Mouse (Mus musculus): ENCODE measurements at regions not wholly inside any gene's neighbourhood (a gene's known extent, or its start where the extent isn't known, plus 50 kb on each side); places are given as distances from the start of the nearest gene placed in this dataset.

DNA sequence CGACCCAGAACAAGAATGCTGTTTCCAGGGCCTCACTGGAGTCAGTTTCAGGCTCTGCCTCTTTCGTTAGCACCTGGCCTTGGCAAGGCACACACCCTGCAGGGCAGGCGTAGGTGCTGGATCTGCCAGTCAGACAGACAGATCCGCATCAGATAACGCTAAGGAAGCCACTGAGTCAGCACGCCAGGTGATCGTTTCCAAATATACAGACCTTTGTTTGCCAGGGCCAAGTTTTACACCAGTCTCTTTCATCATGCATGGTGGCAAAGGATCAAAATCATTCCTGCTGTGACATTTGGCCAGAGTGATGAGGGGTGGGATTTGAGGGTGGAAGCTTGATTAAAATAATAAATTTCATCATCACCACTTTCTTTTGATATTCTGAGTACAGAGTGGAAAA, 411.0 kb downstream of the Ofcc1 start:
- DNase-seq (ENCODE audit: low spot score in 2 of 2) = no peak

GRCm38 (mm10) chr13:39935216-39935615, 426.0 kb downstream of the Ofcc1 start:
- DNase-seq (ENCODE audit: low spot score in 2 of 2) = no peak

DNA sequence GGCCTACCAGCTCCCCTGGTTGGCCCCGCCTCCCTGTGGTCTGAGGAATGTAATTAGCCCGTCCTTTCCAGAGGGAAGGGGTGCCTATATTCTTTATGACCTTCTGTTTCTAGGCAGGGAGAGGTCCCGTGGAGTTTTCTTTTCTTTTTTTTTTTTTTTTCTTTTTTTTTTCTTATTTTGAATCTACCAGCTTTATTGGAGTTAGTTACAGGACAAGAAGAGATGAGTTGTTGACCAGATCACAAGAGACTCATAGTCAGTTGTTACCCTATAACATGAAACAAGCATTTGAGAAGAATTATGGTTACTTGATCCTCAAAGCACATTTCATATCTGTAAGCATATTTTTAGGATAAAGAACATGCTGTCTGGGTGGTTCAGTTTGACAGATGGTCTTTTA, 429.8 kb downstream of the Ofcc1 start:
- no peak for DNase-seq (ENCODE audit: low spot score in 2 of 2)

GRCm38 (mm10) chr13:39928573-39928972, 432.7 kb downstream of the Ofcc1 start:
- DNase-seq (ENCODE audit: low spot score in 2 of 2) = no peak

- DNase-seq (ENCODE audit: low spot score in 2 of 2) = no peak
Observed at GRCm38 (mm10) chr13:39924366-39924765, 436.9 kb downstream of the Ofcc1 start.

GRCm38 (mm10) chr13:39923113-39923512, 438.1 kb downstream of the Ofcc1 start:
- DNase-seq (ENCODE audit: low spot score in 2 of 2) = peak; percentile 10 to 41

GRCm38 (mm10) chr13:39907720-39908119, 453.5 kb downstream of the Ofcc1 start:
- no peak for DNase-seq (ENCODE audit: low spot score in 2 of 2)

DNA sequence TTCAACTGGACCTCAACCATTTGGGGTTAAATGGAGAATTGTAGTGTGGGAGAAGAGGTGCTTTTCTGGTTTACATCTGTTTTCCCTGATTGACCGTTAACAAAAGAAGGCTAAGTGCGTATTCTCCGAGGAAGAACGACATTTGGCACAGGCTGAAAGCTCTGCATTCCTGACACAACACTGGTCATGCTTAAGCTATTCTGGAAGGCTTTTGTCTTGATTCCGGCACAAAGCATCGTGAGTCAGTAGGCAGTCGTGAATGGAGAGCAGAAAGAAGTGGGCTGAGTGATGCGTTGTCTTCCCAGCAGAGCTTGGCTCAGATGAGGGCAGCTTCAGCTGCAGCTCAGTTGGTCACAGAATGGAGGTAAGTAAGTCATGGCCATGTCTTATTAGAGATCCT, 457.0 kb downstream of the Ofcc1 start:
- peak; percentile 6 to 15 for DNase-seq (ENCODE audit: low spot score in 2 of 2)

- DNase-seq (ENCODE audit: low spot score in 2 of 2) = no peak
Observed at GRCm38 (mm10) chr13:39903319-39903718, 457.9 kb downstream of the Ofcc1 start.

- DNase-seq (ENCODE audit: low spot score in 2 of 2) = no peak
Observed at GRCm38 (mm10) chr13:39899332-39899731, 461.9 kb downstream of the Ofcc1 start.

- DNase-seq (ENCODE audit: low spot score in 2 of 2) = no peak
Observed at GRCm38 (mm10) chr13:39898412-39898979, 462.8 kb downstream of the Ofcc1 start.

DNA sequence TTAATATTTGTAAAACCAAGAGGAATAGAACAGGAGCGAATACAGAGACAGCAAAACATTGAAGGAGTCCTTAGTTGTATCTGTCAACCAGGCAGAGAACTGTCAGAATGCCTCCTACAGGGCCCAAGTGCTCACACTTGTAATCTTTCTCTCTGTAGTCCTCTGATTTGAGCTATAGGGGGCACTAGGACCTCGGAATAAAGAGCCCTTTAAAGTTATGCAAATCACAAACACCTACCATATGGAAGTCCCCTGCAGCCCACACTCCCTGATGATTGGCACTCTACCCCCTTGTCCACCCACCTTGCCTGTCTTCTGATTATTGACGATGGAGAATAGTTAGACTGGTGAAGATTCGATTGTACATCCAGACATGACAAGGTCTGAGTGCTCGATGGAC, 467.1 kb downstream of the Ofcc1 start:
- no peak for DNase-seq (ENCODE audit: low spot score in 2 of 2)

DNA sequence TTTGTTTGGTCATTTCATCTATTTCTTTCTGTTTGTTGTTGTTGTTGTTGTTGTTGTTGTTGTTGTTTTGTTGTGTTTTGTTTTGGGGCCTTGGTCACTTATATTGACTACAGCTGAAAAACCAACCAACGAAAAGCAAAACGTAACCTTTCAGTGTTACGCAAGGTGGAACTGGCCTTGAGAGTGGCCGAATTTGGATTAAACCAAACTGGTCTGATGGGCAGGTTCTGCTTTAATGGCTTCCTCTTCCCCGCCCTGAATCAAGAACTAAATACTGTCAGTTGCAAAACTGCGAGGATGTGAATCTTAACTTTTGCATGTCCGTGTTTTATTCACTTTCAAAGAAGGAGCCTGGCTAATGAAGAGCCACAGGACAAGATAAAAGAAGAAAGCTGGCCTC, 480.2 kb downstream of the Ofcc1 start:
- DNase-seq (ENCODE audit: low spot score in 2 of 2) = no peak

GRCm38 (mm10) chr13:39880136-39880535, 481.1 kb downstream of the Ofcc1 start:
- no peak for DNase-seq (ENCODE audit: low spot score in 2 of 2)

GRCm38 (mm10) chr13:39877361-39878141, 483.7 kb downstream of the Ofcc1 start:
- no peak for DNase-seq (ENCODE audit: low spot score in 2 of 2)

DNA sequence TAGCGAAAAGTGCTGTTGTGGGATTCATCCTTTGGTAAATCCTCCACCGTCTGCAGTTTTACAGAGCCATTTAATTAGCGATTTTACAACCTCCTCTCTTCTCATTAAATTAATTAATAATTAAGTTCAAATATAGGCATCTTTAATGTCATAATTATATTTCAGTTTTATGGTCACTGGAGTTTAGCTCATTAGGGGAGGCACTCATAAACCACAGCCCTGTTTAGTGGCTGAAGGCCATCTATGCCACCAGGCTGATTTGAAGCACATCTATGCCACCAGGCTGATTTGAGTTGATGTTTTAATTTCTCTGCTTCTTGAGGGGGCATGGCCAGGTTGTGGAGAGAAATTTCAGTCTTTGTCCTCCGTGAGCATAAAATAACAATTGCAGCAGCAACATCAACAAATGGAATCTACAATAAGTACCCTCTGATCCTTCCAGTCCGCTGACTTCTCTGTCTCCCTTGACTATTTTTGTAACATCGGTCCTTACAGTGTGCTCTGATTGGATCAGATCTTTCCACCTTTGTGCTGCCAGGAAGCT, 508.9 kb downstream of the Ofcc1 start:
- DNase-seq (ENCODE audit: low spot score in 2 of 2) = no peak

DNA sequence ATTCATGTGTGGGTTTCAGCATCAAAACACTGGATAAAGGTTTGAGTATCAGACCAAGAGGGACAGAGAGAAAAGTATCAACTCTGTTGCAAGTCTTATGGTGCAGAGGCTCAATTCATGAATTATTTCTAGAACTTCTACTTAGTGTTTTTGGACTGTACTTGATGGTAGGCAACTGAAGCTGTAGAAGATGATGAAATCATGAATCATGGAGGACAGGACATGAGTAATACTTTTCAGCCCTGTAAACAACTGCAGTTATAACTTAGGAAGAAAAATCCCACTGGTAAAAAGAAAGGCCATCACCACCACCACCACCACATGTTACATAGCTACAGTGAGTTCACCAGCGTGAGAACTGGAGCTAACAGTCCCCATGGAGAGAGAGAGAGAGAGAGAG, 511.9 kb downstream of the Ofcc1 start:
- no peak for DNase-seq (ENCODE audit: low spot score in 2 of 2)

GRCm38 (mm10) chr13:39836053-39836584, 525.1 kb downstream of the Ofcc1 start:
- DNase-seq (ENCODE audit: low spot score in 2 of 2) = no peak

DNA sequence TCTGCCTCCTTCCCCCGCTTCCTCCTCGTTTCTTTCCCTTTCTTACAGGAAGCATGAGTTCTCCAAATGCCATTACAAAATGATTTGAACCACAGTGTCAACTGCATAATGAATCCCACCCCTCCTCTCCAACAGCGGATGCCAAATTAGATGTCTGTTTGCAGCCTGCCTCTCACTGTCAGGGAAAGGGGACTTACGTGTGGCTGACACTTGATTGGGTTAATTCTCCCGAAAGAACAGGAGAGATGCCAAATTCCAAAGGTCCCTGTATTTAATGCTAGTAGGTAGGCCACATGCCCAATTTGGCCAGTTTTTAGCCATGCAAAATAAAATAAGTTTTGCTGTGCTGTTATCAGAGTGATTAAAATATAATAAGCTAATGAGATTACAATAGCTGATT, 525.9 kb downstream of the Ofcc1 start:
- DNase-seq (ENCODE audit: low spot score in 2 of 2) = no peak

DNA sequence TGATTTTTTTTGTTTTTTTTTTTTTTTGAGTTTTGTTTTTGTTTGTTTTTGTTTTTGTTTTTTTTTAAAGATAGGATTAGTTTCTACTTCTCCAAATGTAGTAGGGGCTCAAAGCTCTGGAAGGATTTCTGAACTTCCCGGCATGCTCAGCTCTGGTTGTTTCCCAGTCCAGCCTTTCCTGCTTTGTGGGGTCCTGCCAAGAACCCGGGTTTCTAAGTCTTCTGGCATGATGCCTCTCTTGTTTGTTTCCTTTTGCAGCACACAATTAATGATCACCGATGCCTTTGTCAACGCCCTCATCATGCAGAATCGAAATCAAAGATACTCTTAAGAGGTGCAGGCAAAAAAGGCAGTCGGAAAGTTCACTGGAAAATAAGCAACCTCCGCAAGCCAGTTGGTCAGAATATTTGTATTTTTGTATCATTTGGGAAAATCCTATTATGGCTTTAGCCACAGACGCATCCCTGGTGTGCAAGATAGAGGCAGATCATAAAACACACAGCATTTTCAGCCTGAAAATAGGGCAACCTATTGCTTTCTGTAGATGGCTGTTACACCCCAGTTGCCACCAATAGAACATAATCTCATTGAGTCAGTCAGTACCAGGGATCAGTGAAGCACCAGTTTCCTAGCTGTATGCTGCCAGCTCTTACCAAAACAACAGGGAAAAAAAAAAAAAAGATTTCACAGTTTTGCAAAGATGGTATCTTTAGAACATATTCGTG, 526.6 kb downstream of the Ofcc1 start:
- DNase-seq (ENCODE audit: low spot score in 2 of 2) = no peak

- no peak for DNase-seq (ENCODE audit: low spot score in 2 of 2)
Observed at GRCm38 (mm10) chr13:39823965-39824555, 537.2 kb downstream of the Ofcc1 start.
